Mouse (Mus musculus) 416B (cell line): ENCODE data around the gene Slc38a6.

Experiments used
- DNase-seq: peaks from one replicate; pipeline ENCODE4 v3.0.0; 2011; ENCODE audit warnings: low read depth

Gene Slc38a6

GRCm38 (mm10) chr12:73324180-73324586 lies 37.6 kb downstream of the Slc38a6 start:
- peak; percentile 43 for DNase-seq

- peak; percentile 86 for DNase-seq
Measured at GRCm38 (mm10) chr12:73324742-73325141, 38.2 kb downstream of the Slc38a6 start.

GRCm38 (mm10) chr12:73325181-73325580 lies 38.6 kb downstream of the Slc38a6 start:
- DNase-seq = peak; percentile 57

DNA sequence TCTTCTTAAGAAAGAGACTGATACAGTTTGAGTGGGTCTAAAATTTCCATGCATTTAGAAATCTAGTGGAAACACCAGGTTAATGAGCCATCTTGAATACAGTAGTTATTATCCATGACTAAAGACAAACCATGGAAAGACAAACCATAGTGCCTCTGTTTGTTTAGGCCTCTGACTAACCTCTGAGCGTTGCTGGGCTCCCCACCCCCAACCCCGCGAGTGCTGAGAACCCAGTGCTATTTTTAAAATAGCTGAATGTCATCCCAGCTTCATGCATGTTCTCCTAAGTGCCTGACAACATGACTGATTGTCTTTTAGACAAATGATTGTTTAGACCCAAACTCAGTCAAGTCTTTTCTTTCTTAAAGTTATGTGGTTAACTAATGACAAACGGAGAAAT lies 39.0 kb downstream of the Slc38a6 start:
- peak; percentile 61 for DNase-seq

- DNase-seq = no peak
Measured at GRCm38 (mm10) chr12:73327381-73327780, 40.8 kb downstream of the Slc38a6 start.

DNA sequence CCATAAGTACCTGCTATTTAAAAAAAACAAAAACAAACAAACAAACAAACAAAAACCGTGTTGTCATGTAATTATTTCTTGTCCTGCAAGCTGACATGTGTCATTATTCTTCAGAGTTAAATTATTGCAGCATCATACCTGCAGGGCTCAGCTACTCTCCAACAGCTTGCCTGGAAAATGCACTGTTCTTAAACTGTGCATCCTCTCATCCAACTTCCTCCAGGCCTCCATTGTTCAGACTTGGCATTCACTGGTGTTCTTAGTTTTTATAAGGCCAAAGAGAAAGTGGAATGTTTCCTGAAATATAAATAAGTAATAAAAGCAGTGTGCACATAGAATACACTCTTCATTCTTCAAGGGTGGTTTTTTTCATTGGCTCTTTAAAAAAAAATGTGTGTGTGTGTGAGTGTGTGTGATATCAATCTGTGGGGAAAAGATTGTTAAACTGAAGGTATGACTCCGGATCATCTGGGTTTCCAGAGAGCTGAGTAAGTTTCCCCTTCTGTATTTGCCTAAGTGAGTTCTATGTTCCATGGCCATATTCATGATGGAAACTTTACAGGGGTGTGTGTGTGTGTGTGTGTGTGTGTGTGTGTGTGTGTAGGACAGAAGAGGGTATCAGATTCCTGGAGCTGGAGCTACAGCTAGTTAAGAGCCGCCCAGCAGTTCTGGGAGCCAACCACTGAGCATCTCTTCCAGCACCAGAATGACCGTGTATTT lies 42.0 kb downstream of the Slc38a6 start:
- peak; percentile 48 for DNase-seq

GRCm38 (mm10) chr12:73330236-73330635 lies 43.7 kb downstream of the Slc38a6 start:
- DNase-seq = peak; percentile 7

DNA sequence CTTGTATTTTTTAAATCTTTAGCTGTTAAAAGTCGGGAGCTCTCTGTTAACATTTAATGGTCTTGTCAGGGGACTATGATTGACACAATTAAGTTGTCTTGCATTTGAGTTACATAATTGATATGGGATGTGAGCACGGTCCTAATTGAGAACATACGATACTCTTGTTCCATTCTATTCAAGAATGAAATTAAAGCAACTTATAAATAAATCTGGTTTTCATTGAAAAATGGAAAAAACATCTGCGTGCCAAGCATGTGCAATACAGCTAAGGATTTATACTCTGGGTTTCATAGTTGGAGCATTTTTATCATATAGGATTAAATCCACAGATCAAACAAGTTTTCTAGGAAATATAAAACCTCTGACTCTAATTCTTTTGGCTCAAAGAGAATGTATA lies 46.1 kb downstream of the Slc38a6 start:
- no peak for DNase-seq

- DNase-seq = no peak
Measured at GRCm38 (mm10) chr12:73334051-73334551, 47.5 kb downstream of the Slc38a6 start.

- peak; percentile 24 for DNase-seq
Measured at GRCm38 (mm10) chr12:73337127-73337526, 50.5 kb downstream of the Slc38a6 start.

DNA sequence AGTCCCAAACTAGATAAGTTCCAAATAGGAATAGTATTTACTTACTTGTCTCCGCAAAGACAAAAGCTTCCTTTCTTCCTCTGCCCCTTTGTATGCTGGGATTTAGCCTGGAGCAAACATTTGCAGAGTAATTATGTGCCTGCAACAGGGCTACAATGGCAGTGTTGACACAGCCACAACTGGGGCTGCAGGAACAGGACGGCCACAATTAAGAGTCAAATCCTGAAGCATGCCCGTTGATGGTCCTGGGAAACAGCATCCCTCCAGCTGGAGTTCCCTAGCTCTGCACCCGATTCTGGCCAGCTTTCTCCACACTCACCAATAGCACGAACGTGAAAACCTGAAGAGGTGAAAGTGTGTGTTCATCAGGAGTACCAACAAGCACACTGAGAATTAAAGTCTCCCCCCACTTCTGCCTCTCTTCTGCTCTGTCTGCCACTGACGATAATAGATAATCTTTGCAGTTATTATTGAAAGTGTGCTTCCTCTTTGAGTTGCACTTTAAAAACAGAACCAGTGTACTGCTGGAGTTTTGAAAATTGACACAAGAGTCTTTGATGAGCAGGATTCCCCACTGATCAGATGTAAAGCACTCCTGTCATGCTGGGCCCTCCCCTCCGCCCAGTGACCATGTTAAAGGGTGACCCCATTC lies 54.2 kb downstream of the Slc38a6 start:
- DNase-seq = no peak

DNA sequence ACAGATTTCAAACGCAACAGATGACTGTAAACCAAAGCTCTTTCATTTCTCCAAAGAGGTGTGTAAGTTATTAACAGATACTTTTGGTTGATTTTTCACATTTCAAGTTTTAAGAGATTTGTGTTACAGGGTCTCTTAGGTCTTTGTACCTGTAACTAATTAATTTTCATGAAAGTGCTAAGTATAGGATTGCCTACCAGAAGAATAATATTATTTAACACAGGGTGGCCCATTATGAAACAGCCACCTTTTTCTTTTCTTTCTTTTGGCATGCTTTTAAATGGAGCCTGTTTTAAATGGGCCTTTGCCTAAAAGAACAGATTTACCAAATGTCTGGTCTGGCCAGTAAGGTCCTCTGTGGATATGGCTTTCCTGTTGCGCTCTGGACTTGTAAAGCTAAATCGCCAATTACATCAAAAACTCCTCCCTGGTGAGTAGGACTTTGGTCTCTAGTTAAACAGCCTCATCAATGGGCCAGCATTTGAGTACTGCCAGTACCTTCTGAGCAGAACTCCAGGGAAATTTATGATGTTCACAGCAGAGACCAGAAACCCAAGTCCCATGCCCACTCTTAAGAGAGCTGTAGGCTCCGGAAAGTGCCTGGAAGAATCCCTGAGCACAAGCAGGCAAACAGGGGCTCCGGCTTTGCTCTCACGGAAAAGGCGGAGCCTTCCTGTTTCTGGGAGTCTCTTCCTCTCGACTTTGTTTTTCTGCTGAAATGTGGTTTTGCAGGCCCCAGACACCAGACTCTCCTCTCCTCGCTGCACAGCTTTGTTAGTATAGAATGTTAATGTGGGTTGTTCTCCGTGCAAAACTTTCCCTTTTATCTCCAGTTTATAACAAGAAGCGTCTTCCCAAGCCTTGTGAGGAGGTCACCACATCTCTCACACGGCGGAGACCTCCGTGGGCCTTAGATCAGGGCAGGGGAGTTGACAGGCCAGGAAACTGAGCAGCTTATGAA lies 55.4 kb downstream of the Slc38a6 start:
- no peak for DNase-seq

- no peak for DNase-seq
Measured at GRCm38 (mm10) chr12:73344300-73344699, 57.7 kb downstream of the Slc38a6 start.

GRCm38 (mm10) chr12:73345157-73345556 lies 58.6 kb downstream of the Slc38a6 start:
- no peak for DNase-seq

- DNase-seq = no peak
Measured at GRCm38 (mm10) chr12:73347202-73347601, 60.6 kb downstream of the Slc38a6 start.

DNA sequence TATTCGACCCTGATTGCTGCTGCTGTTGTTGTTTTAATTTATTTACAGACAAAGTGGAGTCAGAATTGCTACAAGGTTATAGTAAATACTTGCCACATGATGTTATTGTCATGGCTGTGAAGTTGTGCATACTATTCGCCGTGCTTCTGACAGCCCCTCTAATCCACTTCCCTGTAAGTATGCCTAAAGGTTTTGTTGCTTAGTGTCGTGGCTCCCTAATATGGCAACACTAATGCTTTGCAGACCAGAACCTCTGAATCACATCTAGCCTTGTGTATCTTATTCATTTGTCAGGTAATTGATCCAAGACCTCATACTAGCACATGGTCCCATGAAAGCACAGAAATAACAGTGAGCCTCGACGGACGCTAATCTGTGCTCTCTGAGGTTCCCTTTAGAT lies 63.9 kb downstream of the Slc38a6 start:
- no peak for DNase-seq

- DNase-seq = no peak
Measured at GRCm38 (mm10) chr12:73350982-73351381, 64.4 kb downstream of the Slc38a6 start.

DNA sequence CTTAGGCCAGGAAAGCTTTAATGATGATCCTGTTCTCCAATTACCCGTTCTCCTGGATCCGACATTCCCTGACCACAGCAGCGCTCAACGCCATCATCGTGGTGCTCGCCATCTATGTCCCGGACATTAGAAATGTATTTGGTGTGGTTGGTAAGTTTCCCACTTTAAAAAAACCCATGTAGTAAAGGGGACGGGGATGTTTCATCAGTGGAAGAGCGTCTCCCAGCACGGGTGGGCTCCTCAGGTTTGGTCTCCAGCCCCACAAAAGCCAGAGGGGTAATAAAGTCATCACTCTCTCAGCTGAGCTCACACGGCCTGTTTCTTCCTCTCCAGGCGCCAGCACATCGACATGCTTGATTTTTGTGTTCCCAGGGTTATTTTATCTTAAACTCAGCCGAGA lies 65.2 kb downstream of the Slc38a6 start:
- no peak for DNase-seq

- DNase-seq = no peak
Measured at GRCm38 (mm10) chr12:73353362-73353761, 66.8 kb downstream of the Slc38a6 start.

DNA sequence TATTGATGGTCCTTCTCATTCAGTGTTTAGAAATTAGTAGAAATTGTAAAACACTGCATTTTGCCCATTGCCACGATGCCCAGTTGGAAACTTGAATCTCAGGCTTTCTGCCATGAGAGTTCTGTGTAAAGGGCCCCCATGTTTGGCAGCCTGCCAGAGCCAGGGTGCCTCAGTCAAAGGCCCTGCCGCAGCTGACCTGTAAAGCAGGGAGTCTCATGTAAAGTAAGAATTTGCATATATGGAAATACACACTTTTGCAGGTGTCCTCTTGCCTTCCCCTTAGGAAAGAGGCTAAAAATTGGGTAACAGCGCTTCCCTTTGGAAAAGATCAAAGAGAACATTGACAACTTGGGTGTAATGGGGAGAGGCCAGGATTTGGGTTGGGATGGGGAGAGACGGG lies 67.9 kb downstream of the Slc38a6 start:
- DNase-seq = no peak

DNA sequence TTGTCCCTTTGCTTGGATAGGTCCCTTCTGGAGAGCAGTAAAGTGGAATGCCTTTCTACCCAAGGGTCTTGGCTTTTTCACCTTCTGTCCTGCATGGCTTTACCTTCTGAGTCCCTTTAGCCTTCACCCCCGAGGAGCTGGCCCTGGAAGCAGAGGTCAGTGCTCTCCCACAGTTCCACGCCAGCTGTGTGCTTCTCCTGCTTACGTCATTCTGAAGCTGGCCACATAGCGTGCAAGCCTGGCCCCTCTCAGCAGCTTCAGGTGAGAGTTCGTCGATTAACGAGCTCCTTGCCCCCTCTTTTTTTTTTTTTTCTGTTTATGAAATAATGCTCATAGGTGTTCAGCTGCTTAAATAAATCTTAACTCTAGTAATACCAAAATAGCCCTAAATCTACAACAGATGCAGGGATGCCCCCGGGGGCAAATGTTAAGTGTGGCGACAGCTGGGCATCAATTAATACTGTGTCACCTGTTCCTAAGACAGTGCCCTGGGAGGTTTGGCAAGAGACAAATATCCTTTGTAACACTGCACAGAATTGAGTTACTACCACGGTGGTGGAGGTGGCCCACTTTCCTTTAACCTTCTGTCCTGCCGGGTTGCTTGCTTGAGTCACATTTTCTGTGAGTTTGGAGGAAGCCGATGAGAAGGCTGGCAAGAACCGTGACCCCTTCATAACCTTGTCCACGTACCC lies 68.7 kb downstream of the Slc38a6 start:
- DNase-seq = no peak

- DNase-seq = peak; percentile 62
Measured at GRCm38 (mm10) chr12:73356696-73357095, 70.1 kb downstream of the Slc38a6 start.
